Mouse (Mus musculus) myocyte (in vitro differentiated cells): ENCODE measurements around the gene Socs5.

ENCODE experiments used
- MYOD1 ChIP-seq, 3 experiments: IDR thresholded peaks; one replicate each; pipeline ENCODE4 v1.6.1; 2011; ENCODE audit warnings: control low read depth in 2 of 3, low read depth in 2 of 3, mild to moderate bottlenecking in 2 of 3, moderate library complexity in 1 of 3; ENCODE audit not compliant: insufficient read length in 2 of 3, control insufficient read depth in 1 of 3
- POLR2A ChIP-seq: IDR thresholded peaks from one replicate; pipeline ENCODE4 v1.6.1; 2011; ENCODE audit warnings: low read depth, mild to moderate bottlenecking, control low read depth, moderate library complexity; ENCODE audit not compliant: insufficient read length
- POLR2AphosphoS2 ChIP-seq: IDR thresholded peaks from one replicate; pipeline ENCODE4 v1.6.1; 2011; ENCODE audit warnings: low read depth, control low read depth; ENCODE audit not compliant: insufficient read length
- USF1 ChIP-seq: IDR thresholded peaks from one replicate; pipeline ENCODE4 v1.6.1; 2011; ENCODE audit warnings: low read depth, mild to moderate bottlenecking, control low read depth, moderate library complexity

- TF ChIP-seq POLR2A = no peak
- no peak for TF ChIP-seq POLR2AphosphoS2
- no peak for TF ChIP-seq MYOD1 (IDR thresholded peaks at IDR 0.05; ENCODE audit: control insufficient read depth in 1 of 3, insufficient read length in 2 of 3, low read depth in 2 of 3)
- no peak for TF ChIP-seq USF1
These were observed 23.8 kb upstream of the Socs5 start for GRCm38 (mm10) chr17:87083671-87084070.
